ENCODE assay signal across 29 mouse cellular contexts in genomic region chr12:106321511-106321910, GRCm38 (mm10).
A peak's percentile ranks its signal among the peaks of the same experiment; 100 is the strongest.
DNase-seq lines count a peak whose midpoint lies in the region; ATAC-seq and TF ChIP-seq lines count a peak whose summit lies in the region.
"Had no signal": no experiment of that assay in that cellular context is flagged by ENCODE, and none has a peak within 500 bp of the region (broad histone marks: within the 10 kb centered on the region; RNA-seq: fewer than 3 reads in every experiment).

No protein-coding gene starts in this region.

- no peaks in the 10 kb centered on the region for H3K4me1 ChIP-seq in hindbrain, postnatal 0 days (ENCODE audit: insufficient read depth, low read length)
- no peaks in the 10 kb centered on the region for H3K4me1 ChIP-seq in hindbrain, embryonic 13.5 days (replicated peaks)
- no peaks in the 10 kb centered on the region for H3K4me1 ChIP-seq in midbrain, postnatal 0 days (ENCODE audit: insufficient read depth, low read length)
- no peaks in the 10 kb centered on the region for H3K4me1 ChIP-seq in midbrain, embryonic 15.5 days
- H3K4me1 ChIP-seq: embryonic facial prominence, embryonic 10.5 days; embryonic facial prominence, embryonic 13.5 days; heart, embryonic 10.5 days; heart, embryonic 13.5 days; hindbrain, embryonic 12.5 days had no signal

- H3K27ac ChIP-seq in hindbrain, postnatal 0 days = no peak overlapping the region
- H3K27ac ChIP-seq in hindbrain, embryonic 13.5 days = no peak overlapping the region
- H3K27ac ChIP-seq in midbrain, postnatal 0 days (ENCODE audit: low read depth, low read length) = no peak overlapping the region
- H3K27ac ChIP-seq in midbrain, embryonic 15.5 days = no peak overlapping the region
- H3K27ac ChIP-seq: embryonic facial prominence, embryonic 10.5 days; embryonic facial prominence, embryonic 13.5 days; heart, adult 2 months; heart, embryonic 10.5 days; heart, embryonic 13.5 days; hindbrain, embryonic 12.5 days had no signal

- no peaks in the 10 kb centered on the region for H3K9me3 ChIP-seq in hindbrain, postnatal 0 days (ENCODE audit: low read length)
- no peaks in the 10 kb centered on the region for H3K9me3 ChIP-seq in hindbrain, embryonic 13.5 days
- H3K9me3 ChIP-seq in midbrain, postnatal 0 days (ENCODE audit: low read length) = no peaks in the 10 kb centered on the region
- no peaks in the 10 kb centered on the region for H3K9me3 ChIP-seq in midbrain, embryonic 15.5 days
- H3K9me3 ChIP-seq: embryonic facial prominence, embryonic 10.5 days; embryonic facial prominence, embryonic 13.5 days; heart, embryonic 10.5 days; heart, embryonic 13.5 days; hindbrain, embryonic 12.5 days had no signal

- TF ChIP-seq CTCF in hindbrain, postnatal 0 days (IDR thresholded peaks at IDR 0.05; ENCODE audit: low read depth) = no peak
- no peak for TF ChIP-seq CTCF in midbrain, postnatal 0 days (IDR thresholded peaks at IDR 0.05)

- no peaks in the 10 kb centered on the region for H3K36me3 ChIP-seq in hindbrain, postnatal 0 days (ENCODE audit: insufficient read depth, low read length)
- H3K36me3 ChIP-seq in hindbrain, embryonic 13.5 days = no peaks in the 10 kb centered on the region
- H3K36me3 ChIP-seq in midbrain, postnatal 0 days (ENCODE audit: insufficient read depth, low read length) = no peaks in the 10 kb centered on the region
- H3K36me3 ChIP-seq in midbrain, embryonic 15.5 days (replicated peaks) = no peaks in the 10 kb centered on the region
- H3K36me3 ChIP-seq: embryonic facial prominence, embryonic 10.5 days; embryonic facial prominence, embryonic 13.5 days; G1E; heart, embryonic 10.5 days; heart, embryonic 13.5 days; hindbrain, embryonic 12.5 days had no signal

- ATAC-seq in hindbrain, postnatal 0 days = no peak
- ATAC-seq in hindbrain, embryonic 13.5 days (ENCODE audit: low FRiP score) = no peak
- no peak for ATAC-seq in midbrain, postnatal 0 days (ENCODE audit: low FRiP score)
- no peak for ATAC-seq in midbrain, embryonic 15.5 days (replicated peaks)
- ATAC-seq: forebrain, embryonic 16.5 days; hindbrain, embryonic 16.5 days; inflammation-experienced regulatory T-cells, adult 6 months; intestine, embryonic 16.5 days; Patski had no signal

- H3K9ac ChIP-seq in hindbrain, postnatal 0 days (replicated peaks; ENCODE audit: low read length) = no peak overlapping the region
- no peak overlapping the region for H3K9ac ChIP-seq in hindbrain, embryonic 13.5 days
- H3K9ac ChIP-seq in midbrain, postnatal 0 days (replicated peaks; ENCODE audit: low read length, poor library complexity, severe bottlenecking) = no peak overlapping the region
- H3K9ac ChIP-seq in midbrain, embryonic 15.5 days = no peak overlapping the region
- H3K9ac ChIP-seq: embryonic facial prominence, embryonic 13.5 days; heart, embryonic 13.5 days; hindbrain, embryonic 12.5 days had no signal

- no peak overlapping the region for H3K4me2 ChIP-seq in hindbrain, postnatal 0 days (ENCODE audit: low read depth, low read length)
- H3K4me2 ChIP-seq in hindbrain, embryonic 13.5 days = no peak overlapping the region
- H3K4me2 ChIP-seq in midbrain, postnatal 0 days (ENCODE audit: low read depth, low read length, poor library complexity, severe bottlenecking) = no peak overlapping the region
- H3K4me2 ChIP-seq in midbrain, embryonic 15.5 days = no peak overlapping the region
- H3K4me2 ChIP-seq: embryonic facial prominence, embryonic 13.5 days; heart, embryonic 13.5 days; hindbrain, embryonic 12.5 days had no signal

- DNase-seq in cerebellum, postnatal 14 days = peak; percentile 69 to 70
- DNase-seq in cerebellum, postnatal 36 days = no peak
- DNase-seq in hindbrain, postnatal 0 days (ENCODE audit: low spot score) = peak; percentile 39
- DNase-seq in midbrain, postnatal 0 days (ENCODE audit: low spot score) = peak; percentile 37
- DNase-seq: adrenal gland, postnatal 10 days; adrenal gland, postnatal 36 days; B cell, adult 2 months; cerebellum, adult 11-12 months; cerebellum, adult 8-10 months; embryo, embryonic 11 days; gastrocnemius, postnatal 10 days; gastrocnemius, postnatal 36 days; heart, adult 2 months; kidney, adult 18-20 months had no signal

- H3K27me3 ChIP-seq in hindbrain, postnatal 0 days (ENCODE audit: insufficient read depth, low read length) = peaks cover 10% of the 10 kb centered on the region; the same call in 1 of the 2 replicates
- peaks cover 90% of the 10 kb centered on the region for H3K27me3 ChIP-seq in hindbrain, embryonic 13.5 days
- H3K27me3 ChIP-seq in midbrain, postnatal 0 days (ENCODE audit: insufficient read depth, low read length) = no peaks in the 10 kb centered on the region
- H3K27me3 ChIP-seq in midbrain, embryonic 15.5 days (replicated peaks) = no peaks in the 10 kb centered on the region; the same call in 1 of the 2 replicates
- H3K27me3 ChIP-seq: CH12.LX; embryonic facial prominence, embryonic 13.5 days; heart, embryonic 13.5 days had no signal

- no peak overlapping the region for H3K4me3 ChIP-seq in hindbrain, postnatal 0 days (ENCODE audit: low read length)
- H3K4me3 ChIP-seq in hindbrain, embryonic 13.5 days = no peak overlapping the region
- no peak overlapping the region for H3K4me3 ChIP-seq in midbrain, postnatal 0 days (ENCODE audit: low read depth, low read length)
- no peak overlapping the region for H3K4me3 ChIP-seq in midbrain, embryonic 15.5 days
- H3K4me3 ChIP-seq: embryonic facial prominence, embryonic 10.5 days; embryonic facial prominence, embryonic 13.5 days; erythroblast, embryonic 14.5 days; heart, adult 2 months; heart, embryonic 10.5 days; heart, embryonic 13.5 days; hindbrain, embryonic 12.5 days had no signal

- 38% methylated on average over 7 of the region's 7 CpGs for WGBS in hindbrain, postnatal 0 days
- 79% methylated on average over 7 of the region's 7 CpGs for WGBS in hindbrain, embryonic 13.5 days
- 51% methylated on average over 7 of the region's 7 CpGs for WGBS in midbrain, postnatal 0 days
- 54% methylated on average over 7 of the region's 7 CpGs for WGBS in midbrain, embryonic 15.5 days

Comparison
In these comparisons a context has a peak if more than half of its experiments do, and no peak if none do; other contexts are left out.
1. DNase-seq: peak in cerebellum, postnatal 14 days (2 of 2), hindbrain, postnatal 0 days (single experiment) and midbrain, postnatal 0 days (single experiment); none in cerebellum, postnatal 36 days (0 of 2).